Comparison of ENCODE assay signal across 13 mouse cellular contexts in the genomic region with DNA sequence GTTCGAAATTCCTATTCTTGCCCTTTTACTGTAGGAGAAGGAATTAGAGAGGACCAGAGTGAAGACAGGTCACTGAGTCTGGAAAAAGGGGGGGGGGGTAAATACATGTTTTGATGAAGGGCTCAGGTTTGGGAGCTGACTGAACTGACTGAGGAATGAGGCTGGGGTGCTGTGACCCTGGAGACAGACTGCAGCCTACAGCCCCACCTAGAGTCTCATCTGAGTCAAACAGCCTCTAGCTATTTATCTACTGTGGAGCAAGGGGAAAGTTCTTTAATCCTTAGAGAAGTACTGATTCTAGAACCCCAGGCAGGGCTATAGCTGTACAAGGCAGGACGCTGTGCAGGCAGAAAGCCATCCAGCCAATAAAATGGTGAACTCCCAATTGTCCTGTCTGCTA.
DNase-seq lines count a peak whose midpoint lies in the region; ATAC-seq and TF ChIP-seq lines count a peak whose summit lies in the region.
"Had no signal": no experiment of that assay in that cellular context is flagged by ENCODE, and none has a peak within 500 bp of the region (broad histone marks: within the 10 kb centered on the region; RNA-seq: fewer than 3 reads in every experiment).

No protein-coding gene starts in this region.

- no peaks in the 10 kb centered on the region for H3K36me3 ChIP-seq in hindbrain, postnatal 0 days (ENCODE audit: insufficient read depth, low read length)
- H3K36me3 ChIP-seq in hindbrain, embryonic 11.5 days (ENCODE audit: control insufficient read depth, insufficient read depth, low read length): no peaks in the 10 kb centered on the region
- no peaks in the 10 kb centered on the region for H3K36me3 ChIP-seq in lung, postnatal 0 days (ENCODE audit: insufficient read depth, low read length)
- H3K36me3 ChIP-seq: hindbrain, embryonic 13.5 days had no signal

- TF ChIP-seq POLR2A in cerebellum, adult 2 months (IDR thresholded peaks at IDR 0.05; ENCODE audit: borderline replicate concordance, insufficient read depth, low read length): no peak

- no peaks in the 10 kb centered on the region for H3K27me3 ChIP-seq in cerebellum, adult 2 months (ENCODE audit: control insufficient read depth, insufficient read depth, low read length)
- no peaks in the 10 kb centered on the region for H3K27me3 ChIP-seq in hindbrain, postnatal 0 days (ENCODE audit: insufficient read depth, low read length)
- no peaks in the 10 kb centered on the region for H3K27me3 ChIP-seq in hindbrain, embryonic 11.5 days (ENCODE audit: control insufficient read depth, insufficient read depth, low read length)
- H3K27me3 ChIP-seq in lung, postnatal 0 days (replicated peaks; ENCODE audit: insufficient read depth, low read length): no peaks in the 10 kb centered on the region
- H3K27me3 ChIP-seq: hindbrain, embryonic 13.5 days had no signal

- peak; percentile 36; the same call in 1 of the 2 replicates for TF ChIP-seq CTCF in cerebellum, adult 2 months (IDR thresholded peaks at IDR 0.05; ENCODE audit: borderline replicate concordance, insufficient read depth, low read depth, low read length)
- TF ChIP-seq CTCF in hindbrain, postnatal 0 days (IDR thresholded peaks at IDR 0.05; ENCODE audit: low read depth): peak; percentile 53
- peak; percentile 50 for TF ChIP-seq CTCF in lung, postnatal 0 days (IDR thresholded peaks at IDR 0.05)

- no peak overlapping the region for H3K9ac ChIP-seq in hindbrain, postnatal 0 days (replicated peaks; ENCODE audit: low read length)
- no peak overlapping the region for H3K9ac ChIP-seq in hindbrain, embryonic 11.5 days (ENCODE audit: low read depth, low read length)
- no peak overlapping the region for H3K9ac ChIP-seq in lung, postnatal 0 days (replicated peaks; ENCODE audit: low read depth)
- H3K9ac ChIP-seq: hindbrain, embryonic 13.5 days had no signal

- no peak overlapping the region for H3K4me3 ChIP-seq in cerebellum, adult 2 months (replicated peaks; ENCODE audit: insufficient read depth, low read depth, low read length)
- no peak overlapping the region for H3K4me3 ChIP-seq in hindbrain, postnatal 0 days (ENCODE audit: low read length)
- no peak overlapping the region for H3K4me3 ChIP-seq in hindbrain, embryonic 11.5 days (ENCODE audit: low read depth, low read length)
- no peak overlapping the region for H3K4me3 ChIP-seq in lung, postnatal 0 days (ENCODE audit: low read depth, low read length)
- H3K4me3 ChIP-seq: hindbrain, embryonic 13.5 days had no signal

- DNase-seq in cerebellum, adult 2 months: no peak
- no peak for DNase-seq in cerebellum, adult 11-12 months
- peak; percentile 38 for DNase-seq in hindbrain, postnatal 0 days (ENCODE audit: low spot score)
- DNase-seq in hindbrain, embryonic 11.5 days (ENCODE audit: low spot score): no peak
- no peak for DNase-seq in lung, postnatal 0 days (ENCODE audit: low spot score)
- DNase-seq in lung, postnatal 4 days: no peak
- peak; percentile 15 for DNase-seq in retina, postnatal 1 day
- no peak for DNase-seq in spleen, postnatal 36 days (ENCODE audit: low spot score in 2 of 2)
- DNase-seq: cerebellum, adult 9-11 months; gastrocnemius, postnatal 14 days; kidney, postnatal 10 days had no signal

- WGBS in cerebellum, adult 2 months: 88% methylated on average over 2 of the region's 2 CpGs
- WGBS in hindbrain, postnatal 0 days: 86% methylated on average over 2 of the region's 2 CpGs
- 93% methylated on average over 2 of the region's 2 CpGs for WGBS in hindbrain, embryonic 11.5 days
- WGBS in lung, postnatal 0 days: 70% methylated on average over 2 of the region's 2 CpGs

- no peaks in the 10 kb centered on the region for H3K9me3 ChIP-seq in hindbrain, postnatal 0 days (ENCODE audit: low read length)
- H3K9me3 ChIP-seq in hindbrain, embryonic 11.5 days (ENCODE audit: control insufficient read depth, low read length): no peaks in the 10 kb centered on the region
- H3K9me3 ChIP-seq in lung, postnatal 0 days (ENCODE audit: low read length): no peaks in the 10 kb centered on the region
- H3K9me3 ChIP-seq: hindbrain, embryonic 13.5 days had no signal

- no peak overlapping the region for H3K4me2 ChIP-seq in hindbrain, postnatal 0 days (ENCODE audit: low read depth, low read length)
- no peak overlapping the region for H3K4me2 ChIP-seq in hindbrain, embryonic 11.5 days (replicated peaks; ENCODE audit: low read depth, low read length)
- H3K4me2 ChIP-seq in lung, postnatal 0 days (replicated peaks; ENCODE audit: low read depth, low read length): no peak overlapping the region
- H3K4me2 ChIP-seq: hindbrain, embryonic 13.5 days had no signal

- TF ChIP-seq EP300 in lung, postnatal 0 days (IDR thresholded peaks at IDR 0.05): no peak

- no peak for ATAC-seq in hindbrain, postnatal 0 days
- no peak for ATAC-seq in hindbrain, embryonic 11.5 days (ENCODE audit: low FRiP score)
- ATAC-seq in lung, postnatal 0 days: peak; percentile 22; the same call in 1 of the 2 replicates

- H3K27ac ChIP-seq in cerebellum, adult 2 months (ENCODE audit: insufficient read depth, low read length): no peak overlapping the region
- no peak overlapping the region for H3K27ac ChIP-seq in hindbrain, postnatal 0 days
- no peak overlapping the region for H3K27ac ChIP-seq in hindbrain, embryonic 11.5 days (ENCODE audit: low read depth, low read length)
- H3K27ac ChIP-seq in lung, postnatal 0 days (ENCODE audit: low read length): no peak overlapping the region
- H3K27ac ChIP-seq: hindbrain, embryonic 13.5 days; macrophage had no signal

- H3K4me1 ChIP-seq in cerebellum, adult 2 months (ENCODE audit: control insufficient read depth, insufficient read depth, low read length): no peaks in the 10 kb centered on the region
- H3K4me1 ChIP-seq in hindbrain, postnatal 0 days (ENCODE audit: insufficient read depth, low read length): no peaks in the 10 kb centered on the region
- no peaks in the 10 kb centered on the region for H3K4me1 ChIP-seq in hindbrain, embryonic 11.5 days (replicated peaks; ENCODE audit: control insufficient read depth, insufficient read depth, low read length)
- peaks cover 11% of the 10 kb centered on the region; the same call in 1 of the 2 replicates for H3K4me1 ChIP-seq in lung, postnatal 0 days (ENCODE audit: insufficient read depth, low read depth, low read length)

Comparison
In these comparisons a context has a peak if more than half of its experiments do, and no peak if none do; other contexts are left out.
1. DNase-seq: peak in hindbrain, postnatal 0 days (single experiment) and retina, postnatal 1 day (single experiment); none in cerebellum, adult 2 months (0 of 2), cerebellum, adult 11-12 months (single experiment), hindbrain, embryonic 11.5 days (single experiment), lung, postnatal 0 days (single experiment), lung, postnatal 4 days (0 of 2) and spleen, postnatal 36 days (0 of 2).
2. Peak in every context shown above with its lines, with median percentiles within 50 percentile points of each other: CTCF ChIP-seq.